Mouse (Mus musculus) limb, embryonic 12.5 days (tissue): ENCODE results near the gene Klhl20. TPM values are rescaled to one million over a fixed set of nuclear protein-coding genes. Genes with fewer than 3 reads are reported as not detected.

Source experiments
- ATAC-seq: fragments of 200-750 bp; cut with Nextera tagmentation; 2 replicates; pipeline ENCODE4 v1.8.0; 2017; ENCODE audit warnings: low read depth, moderate TSS enrichment; ENCODE audit not compliant: insufficient number of reproducible peaks, insufficient read depth, low FRiP score, low TSS enrichment
- H3K27ac ChIP-seq: fragments of 300-500 bp; sonication (generic); 2 replicates; pipeline ENCODE4 v1.5.1; 2016; ENCODE audit warnings: mild to moderate bottlenecking, moderate library complexity
- H3K27me3 ChIP-seq: fragments of 300-500 bp; sonication (generic); 2 replicates; pipeline ENCODE4 v1.6.1; 2016; ENCODE audit warnings: mild to moderate bottlenecking, moderate library complexity
- H3K36me3 ChIP-seq: fragments of 300-500 bp; sonication (generic); 2 replicates; pipeline ENCODE4 v1.6.1; 2016; ENCODE audit warnings: mild to moderate bottlenecking, moderate library complexity
- H3K4me1 ChIP-seq: fragments of 300-500 bp; sonication (generic); replicated peaks from 2 replicates; pipeline ENCODE4 v1.6.1; 2016
- H3K4me2 ChIP-seq: fragments of 300-500 bp; sonication (generic); 2 replicates; pipeline ENCODE4 v1.6.1; 2016; ENCODE audit warnings: mild to moderate bottlenecking, moderate library complexity
- H3K4me3 ChIP-seq: fragments of 300-500 bp; sonication (generic); replicated peaks from 2 replicates; pipeline ENCODE4 v1.5.1; 2016; ENCODE audit warnings: mild to moderate bottlenecking
- H3K9ac ChIP-seq: fragments of 300-500 bp; sonication (generic); replicated peaks from 2 replicates; pipeline ENCODE4 v1.6.1; 2016; ENCODE audit warnings: mild to moderate bottlenecking, moderate library complexity
- H3K9me3 ChIP-seq: fragments of 300-500 bp; sonication (generic); 2 replicates; pipeline ENCODE4 v1.6.1; 2016; ENCODE audit warnings: mild to moderate bottlenecking, moderate library complexity
- WGBS: fragments of 180-500 bp; shearing (Covaris S2); methylation state at CpG from one replicate; pipeline ENCODE4 v1.1.7; 2016; 5-methylcytosine and 5-hydroxymethylcytosine counted together
- polyA plus RNA-seq: library from polyadenylated mRNA; unstranded; fragments of >200 nt; fragmentation: Nextera tagmentation; extraction: Ambion mirVana; gene quantifications from 2 replicates; pipeline ENCODE4 v1.2.1, GENCODE M21; 2016

Gene Klhl20
- polyA plus RNA-seq, 1 experiment from 2014 or later = 18.0 TPM

DNA sequence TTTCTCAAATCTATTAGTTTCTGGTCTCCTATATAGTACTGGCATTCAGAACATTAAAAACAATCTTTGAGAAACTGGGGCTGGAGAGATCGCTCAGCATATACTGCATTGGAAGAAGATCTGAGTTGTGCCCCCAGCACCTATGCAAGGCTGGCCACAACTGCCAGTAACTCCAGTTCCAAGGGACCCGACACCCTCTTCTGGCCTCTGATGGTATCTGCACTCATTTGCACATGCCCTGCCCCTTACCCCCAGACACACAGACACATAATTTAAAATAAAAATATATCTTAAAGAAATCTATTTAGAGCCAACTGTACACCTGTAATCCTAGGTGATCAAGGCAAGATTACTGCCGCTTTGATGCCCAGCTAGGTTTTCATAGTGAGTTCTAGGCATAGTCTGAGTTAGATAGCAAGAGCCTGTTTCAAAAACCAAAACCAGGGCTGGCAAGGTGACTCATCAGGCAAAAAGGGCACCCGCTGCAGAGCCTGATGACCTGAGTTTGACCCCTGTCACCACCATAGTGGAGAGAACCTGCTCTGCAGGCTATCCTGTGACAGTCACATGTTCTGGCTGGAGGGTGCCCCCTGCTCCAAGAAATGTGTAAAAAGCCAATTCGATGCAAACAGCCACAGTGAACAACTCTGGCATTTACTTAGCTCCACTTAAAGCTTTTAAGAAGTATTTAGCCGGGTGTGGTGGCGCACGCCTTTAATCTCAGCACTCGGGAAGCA is 8.9 kb upstream of the Klhl20 start:
- Histone ChIP-seq H3K27ac (no peak overlapping the region), H3K36me3 (no peaks in the 10 kb centered on the region), H3K9me3 (no peaks in the 10 kb centered on the region), H3K4me1 (no peaks in the 10 kb centered on the region), H3K27me3 (no peaks in the 10 kb centered on the region), H3K4me2 (no peak overlapping the region), H3K4me3 (no peak overlapping the region), H3K9ac (no peak overlapping the region)
- no peak for ATAC-seq
- WGBS = 83% methylated on average over 9 of the region's 9 CpGs

DNA sequence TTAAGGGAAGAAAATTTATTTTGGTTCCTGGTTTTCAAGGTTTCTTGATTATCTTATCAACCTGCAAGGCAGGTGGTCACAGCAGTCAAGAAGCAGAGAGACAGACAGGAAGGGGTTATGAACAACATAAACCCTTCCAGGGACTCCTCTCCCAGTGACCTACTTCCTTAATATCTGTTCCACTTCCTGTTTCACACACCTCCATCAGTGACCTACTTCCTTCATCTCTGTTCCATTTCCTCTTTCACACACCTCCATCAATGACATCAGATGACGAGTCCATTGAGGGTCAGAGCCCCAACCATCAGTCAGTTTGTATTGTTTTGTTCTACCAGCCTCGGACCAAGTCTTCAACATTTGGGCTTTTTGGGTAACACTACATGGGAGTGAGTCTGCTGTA is 8.2 kb upstream of the Klhl20 start:
- H3K9ac ChIP-seq = no peak overlapping the region
- WGBS = 81% methylated on average over 2 of the region's 2 CpGs

DNA sequence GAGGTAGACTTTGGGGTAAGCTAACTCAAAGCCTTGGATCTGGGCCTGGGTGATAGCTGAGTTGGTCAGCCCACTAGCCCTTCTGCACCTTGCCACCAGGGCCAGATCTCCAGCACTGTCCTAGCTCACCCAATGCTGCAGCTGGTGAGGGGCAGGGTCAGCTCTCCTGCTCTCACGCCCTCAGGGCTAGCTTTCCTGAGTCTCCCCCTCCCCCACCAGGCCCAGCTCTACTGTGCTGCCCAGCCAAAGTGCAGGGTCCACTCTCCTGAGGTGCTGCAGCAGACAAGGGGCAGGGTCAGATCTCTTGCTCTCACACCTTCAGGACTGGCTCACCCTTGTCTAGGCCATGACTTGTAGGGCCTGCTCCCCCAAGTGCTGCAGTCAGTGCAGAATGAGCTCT is 4.8 kb downstream of the Klhl20 start:
- H3K4me3 ChIP-seq = no peak overlapping the region
- H3K9me3 ChIP-seq = no peaks in the 10 kb centered on the region
- ATAC-seq = no peak
- H3K36me3 ChIP-seq = 0 out of 2 replicates have a peak, but pooled peaks cover 3% of the 10 kb centered on the region
- no peak overlapping the region for H3K27ac ChIP-seq
- H3K4me1 ChIP-seq = peaks cover 10% of the 10 kb centered on the region
- no peaks in the 10 kb centered on the region for H3K27me3 ChIP-seq
- H3K4me2 ChIP-seq = no peak overlapping the region
- 55% methylated on average over 1 of the region's 1 CpGs for WGBS
- no peak overlapping the region for H3K9ac ChIP-seq

More for the DNA sequence above, 8.2 kb upstream of the Klhl20 start:
- no peak for ATAC-seq
- H3K4me1 ChIP-seq = no peaks in the 10 kb centered on the region
- H3K4me2 ChIP-seq = no peak overlapping the region
- H3K27ac ChIP-seq = no peak overlapping the region
- no peak overlapping the region for H3K4me3 ChIP-seq
- H3K9me3 ChIP-seq = no peaks in the 10 kb centered on the region
- H3K27me3 ChIP-seq = no peaks in the 10 kb centered on the region
- H3K36me3 ChIP-seq = no peaks in the 10 kb centered on the region

DNA sequence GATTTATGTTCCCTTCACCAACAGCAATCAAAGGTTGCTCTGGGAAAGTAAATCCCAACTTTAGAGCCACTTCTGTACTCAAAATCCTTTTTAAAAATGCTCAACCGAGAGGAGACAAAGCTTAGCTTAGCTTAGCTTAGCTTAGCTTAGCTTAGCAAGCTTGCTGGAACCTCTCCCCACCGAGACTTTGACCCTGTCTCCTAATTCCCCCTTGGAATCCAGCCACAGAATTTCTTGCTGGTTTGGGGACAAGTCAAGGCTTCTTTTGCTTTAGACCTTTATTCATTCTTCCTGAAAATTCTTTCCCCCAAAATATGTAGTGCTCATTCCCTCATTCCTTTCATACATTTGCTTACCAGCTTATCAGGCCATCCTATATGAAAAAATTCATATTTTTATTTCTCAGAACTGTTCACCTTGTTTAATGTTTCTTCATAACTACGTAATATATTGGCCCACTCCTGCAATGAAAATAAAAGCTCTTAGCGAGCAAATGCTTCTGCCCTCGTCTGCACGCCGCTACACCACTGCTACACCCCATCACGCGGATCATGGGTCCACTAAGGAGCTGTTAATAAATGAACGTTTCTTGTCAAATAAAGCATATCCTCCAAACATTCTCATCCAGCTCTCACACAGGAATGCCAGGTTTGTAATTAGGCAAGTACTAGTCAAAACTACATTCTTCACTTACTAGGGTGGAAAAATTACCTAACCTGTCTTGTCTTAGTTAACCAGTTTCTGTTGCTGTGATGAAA is 8.5 kb downstream of the Klhl20 start:
- 92% methylated on average over 10 of the region's 10 CpGs for WGBS
- H3K9me3 ChIP-seq = no peaks in the 10 kb centered on the region
- peaks cover 5% of the 10 kb centered on the region; the same call in 1 of the 2 replicates for H3K36me3 ChIP-seq
- no peak for ATAC-seq
- no peak overlapping the region for H3K9ac ChIP-seq
- no peaks in the 10 kb centered on the region for H3K27me3 ChIP-seq
- no peak overlapping the region for H3K4me3 ChIP-seq
- H3K4me1 ChIP-seq = no peaks in the 10 kb centered on the region
- H3K4me2 ChIP-seq = no peak overlapping the region
- H3K27ac ChIP-seq = no peak overlapping the region

DNA sequence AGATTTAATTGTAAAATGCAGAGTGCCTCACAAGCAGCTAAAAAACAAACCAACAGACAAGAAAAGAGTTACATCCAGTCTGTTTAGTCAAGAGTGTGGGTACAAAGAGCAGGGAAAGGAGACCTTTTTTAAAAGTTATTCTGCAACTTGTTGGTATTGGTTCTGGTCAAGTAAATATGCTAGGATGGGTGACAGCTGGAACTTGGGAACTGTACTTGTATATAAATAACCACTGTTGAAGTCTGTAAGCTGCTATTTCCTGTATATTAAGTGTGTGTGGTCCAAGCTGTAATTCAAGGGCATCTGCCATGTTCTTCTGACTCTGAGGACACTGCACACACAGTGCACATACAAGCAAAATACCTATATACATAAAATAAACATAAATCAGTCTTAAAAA is 16.7 kb downstream of the Klhl20 start:
- H3K27ac ChIP-seq = no peak overlapping the region
- H3K9me3 ChIP-seq = no peaks in the 10 kb centered on the region
- no peak for ATAC-seq
- H3K4me1 ChIP-seq = no peaks in the 10 kb centered on the region
- no peaks in the 10 kb centered on the region for H3K27me3 ChIP-seq
- peaks cover 3% of the 10 kb centered on the region for H3K36me3 ChIP-seq
- no peak overlapping the region for H3K4me3 ChIP-seq
- H3K4me2 ChIP-seq = no peak overlapping the region
- no peak overlapping the region for H3K9ac ChIP-seq

DNA sequence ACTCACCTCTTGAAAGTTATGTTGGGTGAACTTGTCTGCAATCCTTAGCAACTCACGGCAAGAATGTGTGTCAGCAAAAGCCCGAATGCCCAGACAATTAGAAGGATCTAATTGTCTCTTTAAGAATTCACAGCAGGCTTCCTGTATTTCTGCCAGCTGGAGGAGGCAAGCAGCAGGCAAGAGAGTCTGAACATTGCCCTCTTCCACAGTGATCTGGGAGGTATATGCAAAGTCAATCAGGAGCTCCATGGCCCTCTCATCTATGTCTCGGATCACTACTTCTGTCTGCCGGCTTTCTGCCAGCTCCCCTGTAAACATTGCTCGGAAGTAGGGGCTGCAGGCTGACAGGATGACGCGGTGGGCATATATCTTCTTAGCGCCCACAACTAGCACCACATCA is 22.1 kb downstream of the Klhl20 start:
- no peak for ATAC-seq
- Histone ChIP-seq H3K9ac (no peak overlapping the region), H3K4me3 (no peak overlapping the region), H3K27me3 (no peaks in the 10 kb centered on the region), H3K4me1 (no peaks in the 10 kb centered on the region), H3K27ac (no peak overlapping the region), H3K4me2 (no peak overlapping the region), H3K9me3 (no peaks in the 10 kb centered on the region), H3K36me3 (peaks cover 40% of the 10 kb centered on the region)
- 93% methylated on average over 8 of the region's 8 CpGs for WGBS

DNA sequence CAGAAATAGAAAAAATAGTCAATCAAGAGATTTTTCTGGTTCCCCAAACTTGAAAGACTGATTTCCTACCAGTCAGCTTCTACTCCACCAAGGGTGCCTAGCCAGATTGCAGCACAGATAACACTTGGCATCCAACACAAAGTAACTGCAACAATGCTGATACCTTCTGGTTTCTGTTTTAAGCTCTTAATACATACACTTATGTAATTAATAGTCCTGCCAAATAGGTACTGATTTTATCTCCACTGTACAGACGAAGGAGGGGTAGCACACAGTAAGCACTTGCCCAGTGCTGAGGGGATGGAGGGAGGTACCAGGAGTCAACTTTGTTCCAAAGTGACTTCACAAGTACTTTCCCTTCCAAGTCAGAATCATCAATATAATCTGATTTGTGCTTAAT is 27.5 kb downstream of the Klhl20 start:
- Histone ChIP-seq H3K9me3 (no peaks in the 10 kb centered on the region), H3K4me1 (no peaks in the 10 kb centered on the region), H3K4me3 (no peak overlapping the region), H3K27me3 (no peaks in the 10 kb centered on the region), H3K27ac (no peak overlapping the region), H3K36me3 (peaks cover 61% of the 10 kb centered on the region), H3K9ac (no peak overlapping the region), H3K4me2 (no peak overlapping the region)
- WGBS = 89% methylated on average over 1 of the region's 1 CpGs
- ATAC-seq = no peak

DNA sequence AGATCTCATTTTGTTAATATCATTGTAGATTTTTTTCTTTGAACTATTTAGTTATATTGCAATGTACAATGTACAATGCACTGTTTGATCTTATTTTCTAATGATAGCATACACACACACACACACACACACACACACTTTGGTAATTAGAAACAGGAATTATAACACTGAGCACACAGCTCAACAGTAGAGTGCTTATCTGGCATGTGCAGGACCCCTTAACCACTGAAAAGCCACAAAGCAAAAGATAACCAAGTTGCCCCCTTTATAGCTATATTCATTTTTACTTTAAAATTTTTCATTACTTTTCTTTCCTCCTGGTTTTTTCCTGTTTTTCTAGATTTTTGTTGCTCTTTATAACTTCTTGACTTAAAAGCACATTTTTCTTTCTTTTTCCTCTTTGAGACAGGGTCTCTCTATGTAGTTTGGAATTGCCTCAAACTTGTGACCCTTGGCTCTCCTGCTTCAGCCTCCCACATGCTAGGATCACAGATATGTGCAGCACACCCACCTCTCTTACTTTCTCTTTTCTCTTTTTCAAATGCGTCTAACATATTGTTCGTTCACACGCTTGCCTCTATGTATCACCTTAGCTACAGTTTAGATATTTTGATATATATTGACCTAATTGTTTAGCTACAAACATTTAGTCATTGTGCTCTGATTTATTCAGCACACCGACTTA is 31.4 kb downstream of the Klhl20 start:
- H3K9me3 ChIP-seq = no peaks in the 10 kb centered on the region
- ATAC-seq = no peak
- H3K27ac ChIP-seq = no peak overlapping the region
- no peaks in the 10 kb centered on the region for H3K27me3 ChIP-seq
- peaks cover 64% of the 10 kb centered on the region for H3K36me3 ChIP-seq
- no peaks in the 10 kb centered on the region for H3K4me1 ChIP-seq
- no peak overlapping the region for H3K9ac ChIP-seq
- WGBS = 90% methylated on average over 4 of the region's 4 CpGs
- H3K4me2 ChIP-seq = no peak overlapping the region
- H3K4me3 ChIP-seq = no peak overlapping the region

DNA sequence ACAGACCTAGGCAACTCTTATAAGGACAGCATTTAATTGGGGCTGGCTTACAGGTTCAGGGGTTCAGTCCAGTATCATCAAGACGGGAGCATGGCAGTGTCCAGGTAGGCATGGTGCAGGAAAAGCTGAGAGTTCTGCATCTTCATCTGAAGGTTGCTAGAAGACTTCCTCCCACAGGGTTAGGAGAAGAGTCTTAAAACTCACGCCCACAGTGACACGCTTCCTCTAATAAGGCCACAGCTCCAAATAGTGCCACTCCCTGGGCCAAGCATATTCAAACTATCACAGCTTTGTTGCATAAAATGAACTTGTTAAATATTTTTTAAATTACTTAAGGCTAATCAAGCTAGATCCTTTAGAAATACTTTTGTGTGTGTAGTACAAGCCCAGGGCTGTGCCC is 54.1 kb downstream of the Klhl20 start:
- 88% methylated on average over 3 of the region's 3 CpGs for WGBS
- no peak overlapping the region for H3K9ac ChIP-seq
- peaks cover 17% of the 10 kb centered on the region for H3K4me1 ChIP-seq
- no peaks in the 10 kb centered on the region for H3K9me3 ChIP-seq
- no peak overlapping the region for H3K4me3 ChIP-seq
- no peak for ATAC-seq
- no peaks in the 10 kb centered on the region for H3K27me3 ChIP-seq
- peaks cover 47% of the 10 kb centered on the region for H3K36me3 ChIP-seq
- H3K4me2 ChIP-seq = no peak overlapping the region
- H3K27ac ChIP-seq = no peak overlapping the region

DNA sequence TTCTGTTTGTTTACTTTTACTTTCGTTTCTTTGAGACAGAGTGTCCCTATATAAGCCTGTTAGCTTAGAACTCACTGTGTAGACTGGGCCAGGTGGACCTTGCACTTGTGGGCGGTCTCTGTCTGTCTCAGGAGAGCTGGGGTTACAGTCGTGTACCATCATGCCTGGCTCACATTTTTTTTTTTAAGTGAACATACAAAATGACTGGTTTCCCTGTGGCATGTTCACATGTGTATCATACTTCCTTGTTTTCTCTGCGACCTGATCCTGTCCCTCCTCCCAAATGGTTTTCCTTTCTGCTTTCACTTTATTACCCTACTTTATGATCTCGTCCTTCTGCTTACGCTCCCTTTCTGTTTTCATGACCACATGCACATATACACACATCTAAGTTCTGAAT is 55.1 kb downstream of the Klhl20 start:
- Histone ChIP-seq H3K4me1 (peaks cover 22% of the 10 kb centered on the region), H3K4me2 (no peak overlapping the region), H3K36me3 (peaks cover 41% of the 10 kb centered on the region), H3K9me3 (no peaks in the 10 kb centered on the region), H3K27ac (no peak overlapping the region), H3K9ac (no peak overlapping the region), H3K4me3 (no peak overlapping the region), H3K27me3 (no peaks in the 10 kb centered on the region)
- WGBS = 81% methylated on average over 6 of the region's 6 CpGs
- ATAC-seq = no peak

DNA sequence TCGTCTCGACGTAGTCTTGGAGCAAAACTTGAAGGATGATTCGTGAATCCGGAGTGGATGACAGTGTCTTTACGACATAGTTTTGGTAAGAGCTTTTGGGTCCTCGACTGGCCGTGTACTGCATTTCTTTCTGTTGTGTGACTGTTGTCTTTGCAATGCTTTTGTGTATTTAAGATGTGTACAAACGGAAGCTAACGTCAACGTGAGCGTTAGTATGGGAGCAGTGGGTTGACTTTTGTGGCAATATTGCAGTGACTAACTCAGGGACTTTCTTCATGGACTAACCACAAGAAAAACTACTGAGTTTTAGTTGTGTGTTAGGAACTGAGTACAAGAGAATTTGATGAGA is 60.1 kb downstream of the Klhl20 start:
- no peak for ATAC-seq
- H3K4me2 ChIP-seq = peak overlapping the region; percentile 71
- no peaks in the 10 kb centered on the region for H3K9me3 ChIP-seq
- peaks cover 13% of the 10 kb centered on the region; the same call in 1 of the 2 replicates for H3K36me3 ChIP-seq
- H3K4me1 ChIP-seq = peaks cover 27% of the 10 kb centered on the region
- peak overlapping the region; percentile 59 for H3K4me3 ChIP-seq
- no peaks in the 10 kb centered on the region for H3K27me3 ChIP-seq
- WGBS = 0% methylated on average over 12 of the region's 12 CpGs
- H3K27ac ChIP-seq = peak overlapping the region; percentile 64; the same call in 1 of the 2 replicates
- peak overlapping the region; percentile 70 for H3K9ac ChIP-seq
